Mouse (Mus musculus) kidney, adult 8-10 months (tissue): ENCODE measurements around the gene Commd1.
A peak's percentile ranks its signal among the peaks of the same experiment; 100 is the strongest.

Experiments used
- DNase-seq, 2 experiments: peaks; one replicate each; pipeline ENCODE4 v3.0.0; 2022

Commd1 gene

GRCm38 (mm10) chr11:22937716-22938316, 44.4 kb downstream of the Commd1 start:
- DNase-seq: no peak

DNA sequence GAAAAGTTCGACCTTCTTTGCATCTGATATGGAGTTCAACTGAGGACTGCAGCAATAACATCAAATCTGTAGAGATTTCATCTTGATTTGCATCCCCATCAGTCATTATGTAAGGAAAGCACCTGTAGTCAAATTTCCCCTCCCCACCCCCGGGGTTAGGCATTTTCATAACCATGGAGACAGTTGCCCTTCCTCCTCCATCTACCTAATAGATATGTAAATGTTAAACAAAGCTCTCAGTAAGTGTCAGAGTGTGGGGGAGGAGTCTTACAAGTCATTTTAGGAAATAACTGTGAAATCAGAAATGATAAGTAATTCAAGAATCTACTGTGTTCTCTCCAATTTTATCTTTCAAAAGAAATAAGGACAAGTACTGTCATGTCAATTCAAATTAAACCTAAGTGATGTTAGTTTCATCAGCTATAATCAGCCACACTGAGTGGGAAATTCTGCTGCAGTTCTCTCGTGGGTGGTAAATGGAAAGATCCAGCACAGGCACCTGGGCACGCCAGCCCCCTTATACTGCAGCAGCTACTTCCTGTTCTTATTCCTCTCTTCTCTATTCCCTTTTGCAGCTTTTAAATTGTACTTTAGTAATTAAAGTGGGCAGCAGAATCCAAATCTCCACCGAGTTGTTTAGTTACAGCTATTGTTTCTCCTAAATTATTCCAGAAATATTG, 45.6 kb downstream of the Commd1 start:
- DNase-seq: no peak

DNA sequence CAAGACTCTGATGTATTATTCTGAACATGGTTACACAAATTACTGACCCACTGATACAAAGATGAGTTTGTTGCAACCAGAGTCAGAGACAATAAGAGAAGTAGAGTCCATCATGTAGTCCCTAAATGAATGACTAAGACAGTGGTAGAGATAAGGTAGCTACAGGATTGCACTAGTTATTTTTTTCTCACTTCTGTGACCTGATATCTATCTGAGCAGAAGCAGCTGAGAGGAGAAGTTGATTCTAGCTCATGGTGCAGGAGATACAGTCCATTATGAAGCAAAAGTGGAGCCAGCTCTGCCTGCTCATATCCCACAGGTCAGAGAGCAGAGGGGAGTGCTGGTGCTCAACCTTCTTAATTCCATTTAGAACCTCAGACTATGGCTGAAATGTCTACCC, 50.0 kb downstream of the Commd1 start:
- no peak for DNase-seq

- no peak for DNase-seq
Observed at GRCm38 (mm10) chr11:22931320-22931905, 50.8 kb downstream of the Commd1 start.

DNA sequence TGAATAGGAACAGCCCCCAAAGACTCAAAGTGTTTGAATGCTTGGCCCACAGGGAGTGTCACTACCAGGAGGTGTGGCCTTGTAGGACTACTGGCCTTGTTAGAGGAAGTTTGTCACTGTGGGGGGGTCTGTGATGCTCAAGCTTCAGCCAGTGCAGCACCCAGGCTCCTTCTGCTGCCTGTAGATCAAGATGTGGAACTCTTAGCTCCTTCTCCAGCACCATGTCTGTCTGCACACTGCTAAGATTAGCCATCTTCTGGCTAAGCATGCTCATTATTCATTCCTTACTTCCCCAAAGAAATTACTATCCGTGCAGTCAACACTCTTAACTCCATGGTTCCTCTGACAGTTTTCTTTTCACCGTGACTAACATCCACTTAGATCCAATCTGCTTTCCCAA, 52.1 kb downstream of the Commd1 start:
- no peak for DNase-seq

DNA sequence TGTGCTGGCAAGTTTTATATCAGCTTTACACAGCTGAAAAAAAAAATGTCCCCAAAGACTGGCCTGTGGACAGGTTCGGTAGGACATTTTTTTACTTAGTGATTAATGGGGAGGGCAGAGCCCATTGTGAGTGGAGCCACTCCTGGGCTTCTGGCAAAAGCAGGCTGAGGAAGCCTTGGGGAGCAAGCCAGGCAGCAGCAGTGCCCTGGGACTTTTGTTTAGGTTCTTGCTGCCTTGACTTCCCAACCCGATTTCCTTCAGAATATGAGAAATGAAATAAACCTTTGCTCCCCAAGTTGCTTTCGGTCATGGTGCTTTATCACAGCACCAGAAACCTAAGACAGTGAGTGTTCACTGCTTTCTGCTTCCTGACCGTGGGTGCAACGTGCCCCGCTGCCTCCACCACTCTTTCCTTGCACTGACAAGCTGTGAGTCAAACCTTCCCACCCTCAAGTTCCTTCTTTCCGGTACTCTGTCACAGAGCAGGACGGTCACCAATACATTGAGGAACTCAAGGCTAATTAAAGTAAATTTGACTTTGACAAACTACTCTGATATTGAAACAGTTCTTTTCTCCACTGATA, 53.5 kb downstream of the Commd1 start:
- DNase-seq: no peak

DNA sequence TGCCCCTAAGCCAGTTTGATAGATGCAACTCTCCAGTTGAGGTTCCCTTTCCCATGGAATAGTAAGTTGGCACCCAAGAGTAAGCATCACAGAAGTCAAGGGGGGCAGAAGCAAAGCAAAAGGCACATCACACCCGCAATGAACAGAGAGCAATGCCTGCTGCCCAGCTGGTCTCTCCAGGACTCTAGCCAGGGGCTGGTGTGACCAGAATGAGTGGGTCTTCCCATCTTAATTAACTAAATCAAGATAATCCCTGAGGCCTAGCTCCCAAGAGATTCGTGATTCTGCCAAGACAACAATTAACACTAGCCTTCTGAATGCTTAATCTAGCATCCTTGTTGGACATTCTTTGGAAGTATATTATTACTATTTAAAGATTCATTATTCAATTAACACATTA, 58.6 kb downstream of the Commd1 start:
- no peak for DNase-seq

DNA sequence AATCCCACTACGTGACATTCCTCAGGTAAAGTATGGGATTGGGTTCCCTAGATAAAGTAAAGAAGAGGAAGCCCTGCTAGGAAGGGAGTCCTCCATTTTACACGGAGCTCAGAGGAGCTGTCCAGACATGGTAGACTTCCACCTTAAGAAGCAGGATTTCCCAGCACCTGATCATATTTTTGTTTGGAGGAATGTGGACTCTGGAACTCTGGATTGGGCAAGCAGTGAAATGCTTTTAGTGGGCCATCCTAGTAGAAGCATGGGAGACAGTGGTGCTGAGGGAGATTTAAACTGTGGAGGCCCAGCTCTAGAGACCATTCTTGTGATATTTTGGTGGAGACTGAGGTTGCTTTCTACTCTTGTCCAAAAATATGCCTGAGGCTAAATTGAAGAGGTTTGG, 59.6 kb downstream of the Commd1 start:
- DNase-seq: peak; percentile 15 to 33

GRCm38 (mm10) chr11:22919336-22919735, 62.8 kb downstream of the Commd1 start:
- no peak for DNase-seq

- DNase-seq: no peak
Observed at GRCm38 (mm10) chr11:22917786-22918185, 64.4 kb downstream of the Commd1 start.

DNA sequence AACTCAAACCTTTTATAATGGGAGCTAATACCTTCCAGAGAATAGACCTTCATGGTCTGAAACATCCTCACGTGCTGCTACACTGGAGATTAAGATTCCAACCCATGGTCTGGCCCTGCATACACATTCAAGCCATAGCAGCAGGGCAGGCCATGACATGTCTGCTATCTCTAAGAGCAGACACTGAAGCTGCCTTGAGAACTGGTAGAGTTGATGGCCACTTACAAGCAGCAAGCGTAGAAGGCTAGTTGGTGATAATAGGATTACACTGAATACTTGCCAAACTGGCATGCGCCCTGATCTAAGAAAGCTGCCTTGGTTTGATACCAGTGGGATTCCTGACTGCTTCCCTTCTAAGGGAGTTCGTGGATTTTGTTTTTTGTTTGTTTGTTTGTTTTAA, 68.4 kb downstream of the Commd1 start:
- DNase-seq: no peak

DNA sequence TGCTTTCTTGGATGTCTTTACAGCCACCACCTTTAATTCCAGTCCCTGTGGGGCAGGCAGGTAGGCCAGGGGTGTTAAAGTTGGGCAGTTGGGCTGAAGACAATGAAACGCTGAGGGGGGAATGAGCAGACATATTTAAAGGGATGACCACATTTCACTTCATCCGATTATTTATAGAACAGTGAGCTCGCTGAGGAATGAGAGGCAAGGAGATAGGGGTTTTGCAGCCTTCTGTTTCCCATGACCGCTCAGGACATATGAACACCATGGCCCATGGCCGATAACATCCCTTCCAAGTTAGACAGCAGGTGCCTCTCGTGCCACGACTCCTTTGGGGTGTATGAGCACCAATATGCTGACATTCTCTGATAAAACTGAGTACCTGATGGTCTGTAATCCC, 70.4 kb downstream of the Commd1 start:
- no peak for DNase-seq

GRCm38 (mm10) chr11:22906453-22906865, 75.7 kb downstream of the Commd1 start:
- no peak for DNase-seq

GRCm38 (mm10) chr11:22902923-22903322, 79.3 kb downstream of the Commd1 start:
- DNase-seq: no peak

- no peak for DNase-seq
Observed at GRCm38 (mm10) chr11:22900041-22900440, 82.1 kb downstream of the Commd1 start.

- DNase-seq: no peak
Observed at GRCm38 (mm10) chr11:22897642-22898041, 84.5 kb downstream of the Commd1 start.

GRCm38 (mm10) chr11:22897127-22897526, 85.1 kb downstream of the Commd1 start:
- no peak for DNase-seq

DNA sequence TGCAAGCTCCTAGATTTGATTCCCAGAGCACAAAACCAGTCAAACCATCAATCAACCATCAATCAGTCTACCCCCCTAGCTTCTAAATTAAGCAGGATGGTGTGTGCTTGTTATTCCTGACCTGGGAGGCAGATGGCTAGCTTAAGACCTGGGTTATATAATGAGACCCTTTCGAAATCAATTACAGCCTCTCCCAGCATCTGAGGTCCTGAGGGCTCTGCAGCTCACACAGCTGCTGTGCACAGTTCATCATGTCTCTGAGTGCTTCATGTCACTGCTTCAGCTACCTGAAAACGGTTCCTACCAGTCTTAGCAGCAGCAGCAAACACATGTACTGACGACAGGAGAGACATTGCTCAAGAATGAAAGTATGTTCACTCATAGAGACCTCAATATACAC, 89.1 kb downstream of the Commd1 start:
- no peak for DNase-seq

GRCm38 (mm10) chr11:22892466-22892865, 89.7 kb downstream of the Commd1 start:
- no peak for DNase-seq

- DNase-seq: peak; percentile 34 to 40
Observed at GRCm38 (mm10) chr11:22891876-22892275, 90.3 kb downstream of the Commd1 start.

DNA sequence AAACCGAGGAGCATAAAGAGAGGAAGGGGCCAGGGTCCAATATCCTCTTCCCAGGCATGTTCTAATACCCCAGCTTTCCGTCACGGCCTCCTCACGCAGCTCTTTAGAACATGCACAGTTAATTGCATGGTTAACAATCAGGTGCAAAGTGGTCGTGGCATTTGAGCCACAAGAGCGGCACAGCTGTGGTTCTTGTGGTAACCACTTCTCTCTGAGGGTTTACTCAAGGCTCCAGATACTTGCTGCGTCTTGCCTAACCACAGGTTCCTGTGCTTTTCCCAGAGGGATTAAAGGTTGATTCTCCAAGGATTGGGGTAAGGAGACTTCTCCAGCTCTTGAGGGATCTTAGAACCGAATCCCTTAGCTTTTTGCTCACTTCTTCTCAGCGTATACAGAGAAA, 90.9 kb downstream of the Commd1 start:
- DNase-seq: no peak

GRCm38 (mm10) chr11:22889224-22889623, 93.0 kb downstream of the Commd1 start:
- no peak for DNase-seq

- DNase-seq: no peak
Observed at GRCm38 (mm10) chr11:22886991-22887390, 95.2 kb downstream of the Commd1 start.

DNA sequence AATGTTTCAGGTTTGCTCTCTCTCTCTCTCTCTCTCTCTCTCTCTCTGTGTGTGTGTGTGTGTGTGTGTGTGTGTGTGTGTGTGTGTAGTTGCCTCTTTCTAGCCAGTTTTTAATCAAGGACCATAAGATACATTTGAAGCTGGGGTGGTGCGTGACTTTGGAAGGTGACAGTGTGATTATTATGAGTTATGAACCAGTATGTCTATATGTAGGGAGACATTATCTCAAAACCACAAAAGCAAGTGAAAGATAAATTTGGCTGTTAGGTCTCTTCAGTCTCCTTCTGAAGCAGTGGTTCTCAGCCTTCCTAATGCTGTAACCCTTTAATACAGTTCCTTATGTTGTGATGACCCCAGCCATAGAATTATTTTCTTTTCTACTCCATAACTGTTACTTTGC, 96.8 kb downstream of the Commd1 start:
- DNase-seq: no peak
